Mouse (Mus musculus): ENCODE measurements at regions not wholly inside any gene's neighbourhood (a gene's known extent, or its start where the extent isn't known, plus 50 kb on each side); places are given as distances from the start of the nearest gene placed in this dataset.

DNA sequence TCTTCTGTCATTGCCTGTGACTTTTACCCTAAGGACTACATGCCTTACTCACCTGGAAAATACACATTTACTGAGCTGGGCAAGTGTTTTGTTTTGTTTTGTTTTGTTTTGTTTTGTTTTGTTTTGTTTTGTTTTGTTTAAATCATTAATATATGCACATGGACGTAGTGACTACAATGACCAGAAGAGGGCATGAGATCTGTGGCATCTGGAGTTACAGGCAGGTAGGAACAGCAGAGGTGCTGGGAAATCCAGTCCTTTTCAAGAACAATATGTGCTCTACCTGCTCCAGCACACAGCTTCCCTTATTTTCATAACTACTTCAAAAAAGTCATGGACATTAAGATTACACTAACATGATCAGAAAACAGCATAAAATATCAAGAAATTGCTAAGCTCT lies 324.4 kb upstream of the Thbs1 start:
- Histone ChIP-seq H3K27ac (ENCODE audit: insufficient read depth, low read depth, low read length) (no peak overlapping the region), H3K4me1 (ENCODE audit: control insufficient read depth, insufficient read depth, low read length) (no peaks in the 10 kb centered on the region), H3K4me3 (ENCODE audit: insufficient read depth, low read length) (no peak overlapping the region)
- TF ChIP-seq CTCF (IDR thresholded peaks at IDR 0.05; ENCODE audit: low read depth, low read length) (no peak), POLR2A (IDR thresholded peaks at IDR 0.05; ENCODE audit: borderline replicate concordance, low read depth, low read length) (no peak)

GRCm38 (mm10) chr2:117794285-117794684 lies 317.4 kb upstream of the Thbs1 start:
- no peak overlapping the region for H3K27ac ChIP-seq (ENCODE audit: insufficient read depth, low read depth, low read length)
- H3K4me3 ChIP-seq (ENCODE audit: insufficient read depth, low read length), result no peak overlapping the region
- no peak for TF ChIP-seq POLR2A (IDR thresholded peaks at IDR 0.05; ENCODE audit: borderline replicate concordance, low read depth, low read length)
- no peak for TF ChIP-seq CTCF (IDR thresholded peaks at IDR 0.05; ENCODE audit: low read depth, low read length)
- H3K4me1 ChIP-seq (ENCODE audit: control insufficient read depth, insufficient read depth, low read length), result no peaks in the 10 kb centered on the region

- TF ChIP-seq POLR2A (IDR thresholded peaks at IDR 0.05; ENCODE audit: borderline replicate concordance, low read depth, low read length), result no peak
- TF ChIP-seq CTCF (IDR thresholded peaks at IDR 0.05; ENCODE audit: low read depth, low read length), result no peak
- peaks cover 10% of the 10 kb centered on the region for H3K4me1 ChIP-seq (ENCODE audit: control insufficient read depth, insufficient read depth, low read length)
- H3K4me3 ChIP-seq (ENCODE audit: insufficient read depth, low read length), result no peak overlapping the region
- no peak overlapping the region for H3K27ac ChIP-seq (ENCODE audit: insufficient read depth, low read depth, low read length)
These were observed 309.6 kb upstream of the Thbs1 start for GRCm38 (mm10) chr2:117801946-117802600.

GRCm38 (mm10) chr2:117802686-117803085 lies 309.0 kb upstream of the Thbs1 start:
- no peak overlapping the region for H3K4me3 ChIP-seq (ENCODE audit: insufficient read depth, low read length)
- H3K27ac ChIP-seq (ENCODE audit: insufficient read depth, low read depth, low read length), result no peak overlapping the region
- peaks cover 10% of the 10 kb centered on the region for H3K4me1 ChIP-seq (ENCODE audit: control insufficient read depth, insufficient read depth, low read length)
- TF ChIP-seq POLR2A (IDR thresholded peaks at IDR 0.05; ENCODE audit: borderline replicate concordance, low read depth, low read length) (no peak), CTCF (IDR thresholded peaks at IDR 0.05; ENCODE audit: low read depth, low read length) (no peak)

DNA sequence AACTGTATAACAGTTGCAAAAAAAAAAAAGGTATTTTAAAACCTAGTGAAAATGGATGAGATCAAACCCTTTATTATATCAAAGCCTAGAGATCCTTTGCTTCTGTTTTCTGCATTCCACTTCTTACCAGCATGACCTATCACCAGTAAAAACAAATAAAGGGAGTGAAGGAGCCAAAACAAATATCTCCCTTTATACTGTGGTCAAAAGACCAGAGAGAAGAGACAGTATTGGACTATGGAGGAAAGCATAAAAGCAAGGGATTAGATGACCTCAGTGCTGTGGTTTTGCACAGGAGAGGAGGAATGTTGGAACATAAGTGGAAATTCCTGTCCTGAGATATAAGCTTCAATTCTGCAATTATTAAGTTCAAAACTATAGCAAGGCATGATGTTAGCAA lies 307.0 kb upstream of the Thbs1 start:
- TF ChIP-seq POLR2A (IDR thresholded peaks at IDR 0.05; ENCODE audit: borderline replicate concordance, low read depth, low read length) (no peak), CTCF (IDR thresholded peaks at IDR 0.05; ENCODE audit: low read depth, low read length) (no peak)
- H3K27ac ChIP-seq (ENCODE audit: insufficient read depth, low read depth, low read length), result no peak overlapping the region
- peaks cover 10% of the 10 kb centered on the region for H3K4me1 ChIP-seq (ENCODE audit: control insufficient read depth, insufficient read depth, low read length)

GRCm38 (mm10) chr2:117807121-117807520 lies 304.6 kb upstream of the Thbs1 start:
- Histone ChIP-seq H3K4me3 (ENCODE audit: insufficient read depth, low read length) (no peak overlapping the region), H3K4me1 (ENCODE audit: control insufficient read depth, insufficient read depth, low read length) (peaks cover 3% of the 10 kb centered on the region; the same call in 1 of the 2 replicates), H3K27ac (ENCODE audit: insufficient read depth, low read depth, low read length) (no peak overlapping the region)
- TF ChIP-seq POLR2A (IDR thresholded peaks at IDR 0.05; ENCODE audit: borderline replicate concordance, low read depth, low read length), result no peak
- TF ChIP-seq CTCF (IDR thresholded peaks at IDR 0.05; ENCODE audit: low read depth, low read length), result no peak

More for the DNA sequence above, 307.0 kb upstream of the Thbs1 start:
- no peak overlapping the region for H3K4me3 ChIP-seq (ENCODE audit: insufficient read depth, low read length)

DNA sequence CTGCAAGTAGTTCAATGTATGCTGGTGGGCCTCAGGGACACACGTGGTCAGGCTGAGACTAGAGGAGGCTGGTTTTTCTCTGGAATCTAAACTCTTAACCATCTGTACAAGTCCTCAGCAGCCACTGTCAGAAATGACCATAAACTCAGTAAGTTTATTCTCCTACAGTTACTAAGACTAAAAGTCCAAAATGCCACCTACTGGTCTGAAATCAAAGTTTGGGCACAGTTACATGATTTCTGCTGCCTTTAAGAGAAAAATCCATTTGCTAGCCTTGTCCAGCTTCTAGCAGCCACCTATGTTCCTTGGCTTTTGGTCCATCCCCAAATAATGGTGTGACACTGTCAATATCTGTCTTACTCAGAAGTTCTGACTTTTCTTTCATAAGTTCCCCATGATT lies 300.2 kb upstream of the Thbs1 start:
- Histone ChIP-seq H3K4me1 (ENCODE audit: control insufficient read depth, insufficient read depth, low read length) (no peaks in the 10 kb centered on the region; the same call in 1 of the 2 replicates), H3K27ac (ENCODE audit: insufficient read depth, low read depth, low read length) (no peak overlapping the region), H3K4me3 (ENCODE audit: insufficient read depth, low read length) (no peak overlapping the region)
- TF ChIP-seq CTCF (IDR thresholded peaks at IDR 0.05; ENCODE audit: low read depth, low read length) (no peak), POLR2A (IDR thresholded peaks at IDR 0.05; ENCODE audit: borderline replicate concordance, low read depth, low read length) (no peak)

DNA sequence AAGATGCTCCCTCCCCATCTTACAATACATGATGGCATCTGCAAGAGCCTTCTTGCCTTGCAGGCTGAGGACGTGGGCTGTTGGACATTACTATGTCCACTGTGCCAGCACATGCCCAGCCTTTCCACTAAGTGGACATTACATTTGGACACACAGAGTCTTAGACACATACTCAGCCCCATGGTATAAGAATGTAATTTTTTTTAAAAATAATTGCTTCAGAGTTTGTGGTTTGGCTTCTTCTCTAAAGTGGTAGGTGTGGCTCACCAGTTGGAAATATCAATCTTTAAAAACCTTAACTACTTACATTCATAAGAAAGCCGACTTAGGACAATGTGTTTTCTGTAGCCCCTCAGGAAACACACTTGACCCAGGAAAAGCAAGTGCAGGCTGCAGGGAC lies 299.7 kb upstream of the Thbs1 start:
- no peak overlapping the region for H3K27ac ChIP-seq (ENCODE audit: insufficient read depth, low read depth, low read length)
- TF ChIP-seq POLR2A (IDR thresholded peaks at IDR 0.05; ENCODE audit: borderline replicate concordance, low read depth, low read length), result no peak
- no peak for TF ChIP-seq CTCF (IDR thresholded peaks at IDR 0.05; ENCODE audit: low read depth, low read length)
- no peak overlapping the region for H3K4me3 ChIP-seq (ENCODE audit: insufficient read depth, low read length)
- no peaks in the 10 kb centered on the region; the same call in 1 of the 2 replicates for H3K4me1 ChIP-seq (ENCODE audit: control insufficient read depth, insufficient read depth, low read length)

- no peak overlapping the region for H3K4me3 ChIP-seq (ENCODE audit: insufficient read depth, low read length)
- TF ChIP-seq CTCF (IDR thresholded peaks at IDR 0.05; ENCODE audit: low read depth, low read length) (no peak), POLR2A (IDR thresholded peaks at IDR 0.05; ENCODE audit: borderline replicate concordance, low read depth, low read length) (no peak)
- H3K27ac ChIP-seq (ENCODE audit: insufficient read depth, low read depth, low read length), result no peak overlapping the region
- no peaks in the 10 kb centered on the region for H3K4me1 ChIP-seq (ENCODE audit: control insufficient read depth, insufficient read depth, low read length)
These were observed 291.9 kb upstream of the Thbs1 start for GRCm38 (mm10) chr2:117819701-117820225.

DNA sequence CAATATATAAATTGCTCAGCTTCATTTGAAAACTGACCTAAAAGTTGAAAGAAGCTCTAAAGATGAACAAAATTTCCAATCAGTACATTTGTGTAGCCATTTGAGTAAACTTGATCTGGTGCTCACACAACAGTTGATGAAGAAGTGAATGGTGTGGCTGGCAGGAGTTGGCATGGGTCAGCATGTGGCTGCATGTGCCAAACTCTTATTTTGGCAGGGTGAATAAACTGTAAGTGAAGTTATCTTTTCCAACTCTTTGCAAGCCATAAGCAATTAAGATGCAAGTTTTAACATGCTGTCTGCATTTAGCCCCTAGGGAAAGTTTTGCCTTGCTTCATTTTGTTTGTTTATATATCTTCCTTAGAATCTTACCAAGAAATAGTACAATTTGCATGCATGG lies 291.0 kb upstream of the Thbs1 start:
- no peak for TF ChIP-seq CTCF (IDR thresholded peaks at IDR 0.05; ENCODE audit: low read depth, low read length)
- no peak overlapping the region for H3K27ac ChIP-seq (ENCODE audit: insufficient read depth, low read depth, low read length)
- H3K4me3 ChIP-seq (ENCODE audit: insufficient read depth, low read length), result no peak overlapping the region
- no peaks in the 10 kb centered on the region for H3K4me1 ChIP-seq (ENCODE audit: control insufficient read depth, insufficient read depth, low read length)
